Mouse (Mus musculus): Measurements from ENCODE around the gene Mctp2.

The Mctp2 gene

GRCm38 (mm10) chr7:72306382-72306841 is at the start of gene Mctp2:
Gene Mctp2, minus strand, starts transcription at chr7:72306608.
- peak in 1 of 2 experiments; percentile 31 for DNase-seq (ENCODE audit: low spot score in 2 of 2)

GRCm38 (mm10) chr7:72345901-72346300 is 39.5 kb upstream of the Mctp2 start:
- no peak for DNase-seq (ENCODE audit: low spot score in 2 of 2)

- DNase-seq (ENCODE audit: low spot score in 2 of 2), result no peak
Observed at GRCm38 (mm10) chr7:72343751-72344150, 37.3 kb upstream of the Mctp2 start.

GRCm38 (mm10) chr7:72342822-72343221 is 36.4 kb upstream of the Mctp2 start:
- no peak for DNase-seq (ENCODE audit: low spot score in 2 of 2)

GRCm38 (mm10) chr7:72325961-72326360 is 19.6 kb upstream of the Mctp2 start:
- DNase-seq (ENCODE audit: low spot score in 2 of 2), result no peak

GRCm38 (mm10) chr7:72320906-72321305 is 14.5 kb upstream of the Mctp2 start:
- DNase-seq (ENCODE audit: low spot score in 2 of 2), result no peak

- DNase-seq (ENCODE audit: low spot score in 2 of 2), result no peak
Observed at GRCm38 (mm10) chr7:72320441-72320840, 14.0 kb upstream of the Mctp2 start.

- DNase-seq (ENCODE audit: low spot score in 2 of 2), result no peak
Observed at GRCm38 (mm10) chr7:72314395-72315060, 8.1 kb upstream of the Mctp2 start.

GRCm38 (mm10) chr7:72313908-72314307 is 7.5 kb upstream of the Mctp2 start:
- DNase-seq (ENCODE audit: low spot score in 2 of 2), result no peak

- DNase-seq (ENCODE audit: low spot score in 2 of 2), result no peak
Observed at GRCm38 (mm10) chr7:72311582-72311981, 5.2 kb upstream of the Mctp2 start.

GRCm38 (mm10) chr7:72308078-72308477 is 1.7 kb upstream of the Mctp2 start:
- no peak for DNase-seq (ENCODE audit: low spot score in 2 of 2)

- DNase-seq (ENCODE audit: low spot score in 2 of 2), result no peak
Observed at GRCm38 (mm10) chr7:72306847-72307246, 439 bp upstream of the Mctp2 start.

GRCm38 (mm10) chr7:72305971-72306370 is 437 bp downstream of the Mctp2 start:
- no peak for DNase-seq (ENCODE audit: low spot score in 2 of 2)

- DNase-seq (ENCODE audit: low spot score in 2 of 2), result no peak
Observed at GRCm38 (mm10) chr7:72301667-72302066, 4.7 kb downstream of the Mctp2 start.

- DNase-seq (ENCODE audit: low spot score in 2 of 2), result no peak
Observed at GRCm38 (mm10) chr7:72299726-72300125, 6.7 kb downstream of the Mctp2 start.

- DNase-seq (ENCODE audit: low spot score in 2 of 2), result no peak
Observed at GRCm38 (mm10) chr7:72297013-72297412, 9.4 kb downstream of the Mctp2 start.

- no peak for DNase-seq (ENCODE audit: low spot score in 2 of 2)
Observed at GRCm38 (mm10) chr7:72296171-72296570, 10.2 kb downstream of the Mctp2 start.

- DNase-seq (ENCODE audit: low spot score in 2 of 2), result no peak
Observed at GRCm38 (mm10) chr7:72294886-72295285, 11.5 kb downstream of the Mctp2 start.

GRCm38 (mm10) chr7:72293784-72294538 is 12.4 kb downstream of the Mctp2 start:
- DNase-seq (ENCODE audit: low spot score in 2 of 2), result no peak

GRCm38 (mm10) chr7:72292232-72292913 is 14.0 kb downstream of the Mctp2 start:
- no peak for DNase-seq (ENCODE audit: low spot score in 2 of 2)

- DNase-seq (ENCODE audit: low spot score in 2 of 2), result no peak
Observed at GRCm38 (mm10) chr7:72280721-72281120, 25.7 kb downstream of the Mctp2 start.

- DNase-seq (ENCODE audit: low spot score in 2 of 2), result no peak
Observed at GRCm38 (mm10) chr7:72278412-72278811, 28.0 kb downstream of the Mctp2 start.

- DNase-seq (ENCODE audit: low spot score in 2 of 2), result no peak
Observed at GRCm38 (mm10) chr7:72275513-72275912, 30.9 kb downstream of the Mctp2 start.
